Mouse (Mus musculus): ENCODE results near the gene Ywhag. TPM values are rescaled to one million over a fixed set of nuclear protein-coding genes. Genes with fewer than 3 reads are reported as not detected.

The Ywhag gene
- total RNA-seq, 2 experiments from 2014 or later, result 321 to 334 TPM

- intact Hi-C loops (cut with DNase I), result no loop called here
Observed at GRCm38 (mm10) chr5:135898028-135898427, 36.4 kb downstream of the Ywhag start.

GRCm38 (mm10) chr5:135894958-135895357 lies 39.5 kb downstream of the Ywhag start:
- no peak for DNase-seq
- intact Hi-C loops (cut with DNase I), result no loop called here

More at GRCm38 (mm10) chr5:135898028-135898427, 36.4 kb downstream of the Ywhag start:
- DNase-seq, result peak in 1 of 2 experiments; percentile 72

- no peak for DNase-seq
- intact Hi-C loops (cut with DNase I), result no loop called here
Observed at GRCm38 (mm10) chr5:135892589-135893351, 41.6 kb downstream of the Ywhag start.

GRCm38 (mm10) chr5:135890920-135891319 lies 43.5 kb downstream of the Ywhag start:
- intact Hi-C loops (cut with DNase I), result no loop called here
- DNase-seq, result no peak

GRCm38 (mm10) chr5:135890323-135890722 lies 44.1 kb downstream of the Ywhag start:
- intact Hi-C loops (cut with DNase I), result no loop called here
- DNase-seq, result no peak

- intact Hi-C loops (cut with DNase I), result no loop called here
- peak in 1 of 2 experiments; percentile 59 for DNase-seq
Observed at GRCm38 (mm10) chr5:135888405-135889215, 45.8 kb downstream of the Ywhag start.

GRCm38 (mm10) chr5:135887675-135888102 lies 46.7 kb downstream of the Ywhag start, which contains the start of gene Hspb1:
Gene Hspb1 (plus strand): TSS chr5:135887919.
- intact Hi-C loops (cut with DNase I), result no loop called here
- DNase-seq, result peak; percentile 90 to 93

- intact Hi-C loops (cut with DNase I), result no loop called here
- DNase-seq, result no peak
Observed at GRCm38 (mm10) chr5:135884641-135885040, 49.8 kb downstream of the Ywhag start.

GRCm38 (mm10) chr5:135879449-135880158 lies 54.8 kb downstream of the Ywhag start:
- DNase-seq, result peak; percentile 91 to 92
- intact Hi-C loops (cut with DNase I), result no loop called here

GRCm38 (mm10) chr5:135877831-135878231 lies 56.6 kb downstream of the Ywhag start:
- DNase-seq, result peak; percentile 61 to 71
- intact Hi-C loops (cut with DNase I), result loop anchor here (1.0 kb wide), 1 partner anchor 183 kb away; no protein-coding TSS in a partner anchor

GRCm38 (mm10) chr5:135877180-135877579 lies 57.2 kb downstream of the Ywhag start:
- intact Hi-C loops (cut with DNase I), result loop anchor here (1.0 kb wide), 1 partner anchor 184 kb away; no protein-coding TSS in a partner anchor

GRCm38 (mm10) chr5:135873753-135874152 lies 60.7 kb downstream of the Ywhag start:
- no peak for DNase-seq
- intact Hi-C loops (cut with DNase I), result no loop called here

More at GRCm38 (mm10) chr5:135877180-135877579, 57.2 kb downstream of the Ywhag start:
- peak; percentile 70 to 85 for DNase-seq

- DNase-seq, result no peak
- intact Hi-C loops (cut with DNase I), result no loop called here
Observed at GRCm38 (mm10) chr5:135872996-135873395, 61.4 kb downstream of the Ywhag start.

GRCm38 (mm10) chr5:135870505-135870904 lies 63.9 kb downstream of the Ywhag start:
- no peak for DNase-seq
- intact Hi-C loops (cut with DNase I), result no loop called here

- no peak for DNase-seq
Observed at GRCm38 (mm10) chr5:135869661-135870423, 64.6 kb downstream of the Ywhag start.

GRCm38 (mm10) chr5:135868653-135869052 lies 65.8 kb downstream of the Ywhag start:
- intact Hi-C loops (cut with DNase I), result no loop called here
- DNase-seq, result no peak

More at GRCm38 (mm10) chr5:135869661-135870423, 64.6 kb downstream of the Ywhag start:
- intact Hi-C loops (cut with DNase I), result no loop called here

GRCm38 (mm10) chr5:135867637-135868593 lies 66.5 kb downstream of the Ywhag start:
- intact Hi-C loops (cut with DNase I), result no loop called here
- DNase-seq, result peak in 1 of 2 experiments; percentile 32

GRCm38 (mm10) chr5:135866662-135867061 lies 67.8 kb downstream of the Ywhag start:
- no peak for DNase-seq
- intact Hi-C loops (cut with DNase I), result no loop called here
